Mouse (Mus musculus) forebrain, postnatal 0 days (tissue): ENCODE results near the gene Micu1. TPM values are rescaled to one million over a fixed set of nuclear protein-coding genes. Genes with fewer than 3 reads are reported as not detected.

Source experiments
- ATAC-seq: fragments of 200-750 bp; cut with Nextera tagmentation; 2 replicates; pipeline ENCODE4 v1.8.0; 2017; ENCODE audit warnings: mild to moderate bottlenecking, moderate library complexity
- DNase-seq: peaks from one replicate; pipeline ENCODE4 v3.0.0-alpha.2; 2015
- H3K27ac ChIP-seq: fragments of 300-500 bp; sonication (generic); 2 replicates; pipeline ENCODE4 v1.5.1; 2014; ENCODE audit warnings: low read depth, mild to moderate bottlenecking, antibody characterized with exemption, low read length, moderate library complexity, mixed read lengths
- H3K27me3 ChIP-seq: fragments of 300-500 bp; sonication (generic); 2 replicates; pipeline ENCODE4 v1.6.1; 2014; ENCODE audit warnings: mild to moderate bottlenecking, low read length, mixed read lengths; ENCODE audit not compliant: insufficient read depth
- H3K36me3 ChIP-seq: fragments of 300-500 bp; sonication (generic); 2 replicates; pipeline ENCODE4 v1.6.1; 2014; ENCODE audit warnings: mild to moderate bottlenecking, moderate library complexity; ENCODE audit not compliant: insufficient read depth
- H3K4me1 ChIP-seq: fragments of 300-500 bp; sonication (generic); 2 replicates; pipeline ENCODE4 v1.6.1; 2014; ENCODE audit warnings: antibody characterized with exemption; ENCODE audit not compliant: insufficient read depth
- H3K4me2 ChIP-seq: fragments of 300-500 bp; sonication (generic); 2 replicates; pipeline ENCODE4 v1.6.1; 2014; ENCODE audit warnings: low read depth, mild to moderate bottlenecking, moderate library complexity
- H3K4me3 ChIP-seq: fragments of 300-500 bp; sonication (generic); 2 replicates; pipeline ENCODE4 v1.5.1; 2014; ENCODE audit warnings: low read depth, low read length, mixed read lengths
- H3K9ac ChIP-seq: fragments of 300-500 bp; sonication (generic); 2 replicates; pipeline ENCODE4 v1.6.1; 2014; ENCODE audit warnings: mild to moderate bottlenecking
- H3K9me3 ChIP-seq: fragments of 300-500 bp; sonication (generic); 2 replicates; pipeline ENCODE4 v1.6.1; 2016; ENCODE audit warnings: low read length
- CTCF ChIP-seq: sonication (generic); IDR thresholded peaks from 2 replicates; pipeline ENCODE4 v1.5.1; 2016; ENCODE audit warnings: antibody characterized with exemption, control low read depth, low read depth
- WGBS: fragments of 180-500 bp; shearing (Covaris S2); extraction: QIAGEN DNeasy Blood & Tissue Kit; methylation state at CpG from one replicate; pipeline ENCODE4 v1.1.7; 2014; 5-methylcytosine and 5-hydroxymethylcytosine counted together
- polyA plus RNA-seq: library from polyadenylated mRNA; unstranded; fragments of >200 nt; fragmentation: Nextera tagmentation; extraction: Ambion mirVana; gene quantifications from 2 replicates; pipeline ENCODE4 v1.2.1, GENCODE M21; 2015
- total RNA-seq: library from RNA; depleted of rRNA; stranded (reverse); fragments of >200 nt; gene quantifications from 2 replicates; pipeline ENCODE4 v1.2.3, GENCODE M21; 2014

The Micu1 gene
- total and polyA plus RNA-seq, 2 experiments from 2014 or later: 69.6 to 72.0 TPM

DNA sequence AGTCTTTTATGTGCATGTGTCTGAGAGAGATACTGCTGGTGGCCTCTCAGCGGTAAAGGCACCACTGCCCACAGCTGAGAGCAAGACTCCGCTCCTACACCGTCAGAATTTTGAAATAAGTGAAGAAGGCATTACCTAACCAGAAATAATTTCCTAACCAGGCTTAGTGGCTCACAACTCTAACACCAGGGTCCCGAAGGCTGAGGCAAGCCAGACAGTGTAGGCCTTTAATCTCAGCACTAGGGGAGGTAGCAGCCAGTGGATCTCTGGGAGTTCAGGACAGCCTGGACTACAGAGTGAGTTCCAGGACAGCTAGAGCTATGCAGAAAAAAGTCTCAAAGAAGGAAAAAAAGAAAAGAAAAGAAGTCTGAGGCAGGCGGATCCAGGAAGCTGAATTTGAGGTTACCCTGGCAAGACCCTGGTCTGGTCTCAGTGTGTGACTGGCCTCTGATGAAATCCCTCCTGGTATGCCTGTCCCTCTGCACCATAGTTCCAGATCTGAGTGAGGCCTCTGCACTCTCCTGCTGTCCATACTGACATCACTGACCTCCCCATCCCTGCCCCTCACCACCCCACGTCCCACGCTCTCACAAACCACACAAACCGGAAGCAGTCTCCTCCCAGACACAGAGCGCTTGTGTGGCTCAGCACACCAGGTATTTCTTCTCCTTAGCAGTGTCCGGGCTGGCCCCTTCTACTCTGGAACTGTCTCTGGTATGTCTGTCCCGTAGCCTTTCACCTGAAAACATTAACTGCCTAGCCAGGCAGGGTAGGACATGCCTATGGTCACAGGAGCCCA is 146.0 kb downstream of the Micu1 start:
- Histone ChIP-seq H3K4me2 (no peak overlapping the region), H3K9ac (no peak overlapping the region), H3K4me1 (no peaks in the 10 kb centered on the region), H3K36me3 (no peaks in the 10 kb centered on the region), H3K27ac (no peak overlapping the region), H3K27me3 (no peaks in the 10 kb centered on the region), H3K4me3 (no peak overlapping the region), H3K9me3 (no peaks in the 10 kb centered on the region)
- ATAC-seq (no peak), DNase-seq (no peak)
- no peak for TF ChIP-seq CTCF
- 83% methylated on average over 11 of the region's 11 CpGs for WGBS

GRCm38 (mm10) chr10:59848953-59849352 is 146.7 kb downstream of the Micu1 start:
- no peaks in the 10 kb centered on the region for H3K27me3 ChIP-seq
- no peaks in the 10 kb centered on the region for H3K4me1 ChIP-seq
- H3K27ac ChIP-seq: no peak overlapping the region
- no peak for TF ChIP-seq CTCF
- H3K36me3 ChIP-seq: no peaks in the 10 kb centered on the region
- no peak overlapping the region for H3K9ac ChIP-seq
- no peak overlapping the region for H3K4me2 ChIP-seq
- no peak for DNase-seq
- 72% methylated on average over 9 of the region's 9 CpGs for WGBS
- no peak overlapping the region for H3K4me3 ChIP-seq
- H3K9me3 ChIP-seq: no peaks in the 10 kb centered on the region
- ATAC-seq: no peak; the same call in 1 of the 2 replicates

- no peak overlapping the region for H3K4me2 ChIP-seq
- H3K4me3 ChIP-seq: no peak overlapping the region
- ATAC-seq (no peak), DNase-seq (no peak)
- H3K27ac ChIP-seq: no peak overlapping the region
- H3K27me3 ChIP-seq: no peaks in the 10 kb centered on the region
- 85% methylated on average over 7 of the region's 7 CpGs for WGBS
- H3K9me3 ChIP-seq: no peaks in the 10 kb centered on the region
- no peaks in the 10 kb centered on the region for H3K36me3 ChIP-seq
- no peak overlapping the region for H3K9ac ChIP-seq
- TF ChIP-seq CTCF: no peak
- no peaks in the 10 kb centered on the region for H3K4me1 ChIP-seq
Measured at GRCm38 (mm10) chr10:59849371-59849770, 147.1 kb downstream of the Micu1 start.

- WGBS: 86% methylated on average over 5 of the region's 5 CpGs
Measured at GRCm38 (mm10) chr10:59857157-59857556, 154.9 kb downstream of the Micu1 start.

GRCm38 (mm10) chr10:59860684-59861083 is 158.4 kb downstream of the Micu1 start:
- 89% methylated on average over 9 of the region's 9 CpGs for WGBS
- H3K9me3 ChIP-seq: no peaks in the 10 kb centered on the region

More at GRCm38 (mm10) chr10:59857157-59857556, 154.9 kb downstream of the Micu1 start:
- Histone ChIP-seq H3K27ac (no peak overlapping the region), H3K9me3 (no peaks in the 10 kb centered on the region), H3K4me2 (no peak overlapping the region), H3K36me3 (no peaks in the 10 kb centered on the region), H3K4me3 (no peak overlapping the region), H3K4me1 (no peaks in the 10 kb centered on the region), H3K27me3 (no peaks in the 10 kb centered on the region), H3K9ac (no peak overlapping the region)
- ATAC-seq (no peak), DNase-seq (no peak)
- no peak for TF ChIP-seq CTCF

DNA sequence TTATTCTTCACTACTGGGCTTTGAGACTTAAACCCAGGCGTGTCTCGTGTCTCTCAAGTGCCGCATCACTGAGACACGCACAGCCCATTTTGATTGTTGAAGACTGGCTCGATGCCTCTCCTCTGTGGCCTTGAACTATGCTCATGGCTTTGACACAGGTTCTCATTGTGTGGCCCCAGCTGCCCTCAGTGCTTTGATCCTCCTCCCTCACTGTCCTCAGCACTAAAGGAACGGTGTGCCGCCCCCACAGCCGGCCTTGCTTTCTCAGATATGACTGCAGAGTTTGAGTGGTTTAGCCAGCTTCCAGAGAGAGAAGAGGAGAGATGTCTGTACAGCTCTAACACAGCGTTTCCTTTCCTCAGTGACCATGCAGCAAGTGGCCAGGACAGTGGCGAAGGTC is 158.9 kb downstream of the Micu1 start:
- no peak for TF ChIP-seq CTCF
- 85% methylated on average over 10 of the region's 10 CpGs for WGBS

More at GRCm38 (mm10) chr10:59860684-59861083, 158.4 kb downstream of the Micu1 start:
- H3K36me3 ChIP-seq: no peaks in the 10 kb centered on the region
- ATAC-seq (no peak), DNase-seq (no peak)
- no peak for TF ChIP-seq CTCF
- no peak overlapping the region for H3K4me2 ChIP-seq
- H3K4me1 ChIP-seq: 0 out of 2 replicates have a peak, but pooled peaks cover 5% of the 10 kb centered on the region
- H3K27ac ChIP-seq: no peak overlapping the region
- no peak overlapping the region for H3K4me3 ChIP-seq
- no peaks in the 10 kb centered on the region for H3K27me3 ChIP-seq
- no peak overlapping the region for H3K9ac ChIP-seq

GRCm38 (mm10) chr10:59862816-59863440 is 160.7 kb downstream of the Micu1 start:
- H3K27me3 ChIP-seq: no peaks in the 10 kb centered on the region
- H3K4me2 ChIP-seq: no peak overlapping the region
- no peaks in the 10 kb centered on the region for H3K36me3 ChIP-seq
- 90% methylated on average over 6 of the region's 6 CpGs for WGBS
- H3K27ac ChIP-seq: no peak overlapping the region
- no peaks in the 10 kb centered on the region for H3K9me3 ChIP-seq
- no peak overlapping the region for H3K9ac ChIP-seq
- 0 out of 2 replicates have a peak, but pooled peaks cover 5% of the 10 kb centered on the region for H3K4me1 ChIP-seq
- ATAC-seq (no peak), DNase-seq (no peak)
- no peak overlapping the region for H3K4me3 ChIP-seq
- TF ChIP-seq CTCF: no peak

More for the DNA sequence above, 158.9 kb downstream of the Micu1 start:
- ATAC-seq: no peak
- Histone ChIP-seq H3K36me3 (no peaks in the 10 kb centered on the region), H3K4me1 (0 out of 2 replicates have a peak, but pooled peaks cover 5% of the 10 kb centered on the region), H3K9ac (no peak overlapping the region), H3K27ac (no peak overlapping the region), H3K4me2 (no peak overlapping the region), H3K9me3 (no peaks in the 10 kb centered on the region), H3K4me3 (no peak overlapping the region), H3K27me3 (no peaks in the 10 kb centered on the region)
- no peak for DNase-seq
